8 mouse cellular contexts compared by ENCODE assay signal in the genomic region with DNA sequence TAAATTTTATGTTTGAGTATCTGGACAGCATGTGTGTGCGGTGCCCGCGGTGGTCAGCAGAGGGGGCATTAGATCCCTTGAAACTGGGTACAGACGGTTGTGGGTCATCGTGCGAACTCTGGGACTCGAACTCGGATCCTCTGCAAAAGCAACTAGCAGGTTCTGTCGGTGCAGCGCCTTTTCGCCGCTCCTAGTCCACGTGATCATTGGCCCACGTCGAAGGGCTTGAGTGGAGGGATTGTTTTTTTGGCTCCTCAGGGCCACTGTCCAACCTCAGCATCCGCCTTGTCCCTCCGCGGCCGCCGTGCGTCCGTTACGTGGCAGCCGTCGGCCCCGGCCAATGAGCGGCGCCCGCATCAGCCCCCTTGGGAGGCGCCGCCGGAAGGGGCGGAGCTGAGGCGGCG. TPM values are rescaled to one million over a fixed set of nuclear protein-coding genes. Genes with fewer than 3 reads are reported as not detected.
DNase-seq lines count a peak whose midpoint lies in the region; ATAC-seq lines count a peak whose summit lies in the region.

A gene (plus strand): TSS at position 313 of the 404 bp plus-strand sequence.

- peak; percentile 97 for DNase-seq in CD4-positive, CD25-positive, alpha-beta regulatory T cell, adult 2 months (ENCODE audit: low read depth, low spot score)
- peak; percentile 86 for DNase-seq in fat pad, adult 2 months (ENCODE audit: extremely low read depth, low read depth, low spot score)
- peak; percentile 97 for DNase-seq in kidney, postnatal 10 days
- peak; percentile 95 to 96 for DNase-seq in natural killer cell, adult 2 months (ENCODE audit: low spot score in 2 of 2)

- WGBS in heart, embryonic 13.5 days = under 1% methylated on average over 35 of the region's 35 CpGs
- WGBS in liver, embryonic 12.5 days (ENCODE audit: insufficient replicate concordance) = 1% methylated on average over 29 of the region's 35 CpGs
- under 1% methylated on average over 35 of the region's 35 CpGs for WGBS in stomach, embryonic 15.5 days

- peaks cover 5% of the 10 kb centered on the region; the same call in 1 of the 2 replicates for H3K4me1 ChIP-seq in brown adipose tissue, adult 24 weeks (ENCODE audit: control insufficient read depth, insufficient read depth, insufficient read length, low read length)
- H3K4me1 ChIP-seq in heart, embryonic 13.5 days = peaks cover 27% of the 10 kb centered on the region
- peaks cover 29% of the 10 kb centered on the region for H3K4me1 ChIP-seq in liver, embryonic 12.5 days
- H3K4me1 ChIP-seq in stomach, embryonic 15.5 days = peaks cover 23% of the 10 kb centered on the region

- peak; percentile 91 for ATAC-seq in heart, embryonic 13.5 days (ENCODE audit: extremely low read depth, insufficient number of reproducible peaks, low FRiP score, low TSS enrichment)
- ATAC-seq in liver, embryonic 12.5 days = peak; percentile 93
- peak; percentile 96 for ATAC-seq in stomach, embryonic 15.5 days (ENCODE audit: insufficient read depth, low FRiP score, low read depth)

- H3K4me2 ChIP-seq in heart, embryonic 13.5 days = peak within 1 kb of the TSS; percentile 83
- peak within 1 kb of the TSS; percentile 84 for H3K4me2 ChIP-seq in liver, embryonic 12.5 days
- peak within 1 kb of the TSS; percentile 70 for H3K4me2 ChIP-seq in stomach, embryonic 15.5 days

- H3K4me3 ChIP-seq in brown adipose tissue, adult 24 weeks (ENCODE audit: insufficient read depth, low read depth, low read length) = peak within 1 kb of the TSS; percentile 82
- H3K4me3 ChIP-seq in heart, embryonic 13.5 days = peak within 1 kb of the TSS; percentile 98
- H3K4me3 ChIP-seq in liver, embryonic 12.5 days = peak within 1 kb of the TSS; percentile 83
- H3K4me3 ChIP-seq in stomach, embryonic 15.5 days (replicated peaks) = peak within 1 kb of the TSS; percentile 94

- H3K9me3 ChIP-seq in heart, embryonic 13.5 days = no peaks in the 10 kb centered on the region
- H3K9me3 ChIP-seq in liver, embryonic 12.5 days (replicated peaks) = no peaks in the 10 kb centered on the region
- no peaks in the 10 kb centered on the region for H3K9me3 ChIP-seq in stomach, embryonic 15.5 days

- peak within 1 kb of the TSS; percentile 85 for H3K27ac ChIP-seq in brown adipose tissue, adult 24 weeks (replicated peaks; ENCODE audit: low read depth, low read length)
- peak within 1 kb of the TSS; percentile 90 for H3K27ac ChIP-seq in heart, embryonic 13.5 days (replicated peaks)
- peak within 1 kb of the TSS; percentile 90 for H3K27ac ChIP-seq in liver, embryonic 12.5 days
- peak within 1 kb of the TSS; percentile 91 for H3K27ac ChIP-seq in stomach, embryonic 15.5 days

- H3K27me3 ChIP-seq in heart, embryonic 13.5 days (replicated peaks) = no peaks in the 10 kb centered on the region
- 0 out of 2 replicates have a peak, but pooled peaks cover 8% of the 10 kb centered on the region for H3K27me3 ChIP-seq in liver, embryonic 12.5 days (replicated peaks)
- no peaks in the 10 kb centered on the region for H3K27me3 ChIP-seq in stomach, embryonic 15.5 days (replicated peaks)

- peaks cover 30% of the 10 kb centered on the region for H3K36me3 ChIP-seq in heart, embryonic 13.5 days
- H3K36me3 ChIP-seq in liver, embryonic 12.5 days = peaks cover 32% of the 10 kb centered on the region
- peaks cover 15% of the 10 kb centered on the region for H3K36me3 ChIP-seq in stomach, embryonic 15.5 days

- peak within 1 kb of the TSS; percentile 96 for H3K9ac ChIP-seq in heart, embryonic 13.5 days
- peak within 1 kb of the TSS; percentile 96 for H3K9ac ChIP-seq in liver, embryonic 12.5 days
- H3K9ac ChIP-seq in stomach, embryonic 15.5 days = peak within 1 kb of the TSS; percentile 91

RNA-seq across cellular contexts. Expression of the gene that starts here (rescaled TPM):
- polyA plus RNA-seq in brown adipose tissue, adult 24 weeks (2012; ENCODE audit: insufficient read depth, insufficient read length, missing spikeins) = 330 and 403 TPM in 2 replicates
- polyA plus RNA-seq in heart, embryonic 13.5 days (2015; fragmentation: Nextera tagmentation; extraction: Ambion mirVana) = 396 and 446 TPM in 2 replicates
- 394 and 403 TPM in 2 replicates for polyA plus RNA-seq in liver, embryonic 12.5 days (2016; fragmentation: Nextera tagmentation; extraction: Ambion mirVana)
- 589 and 688 TPM in 2 replicates for polyA plus RNA-seq in stomach, embryonic 15.5 days (2015; fragmentation: Nextera tagmentation; extraction: Ambion mirVana)

Comparison
In these comparisons a context has a peak if more than half of its experiments do, and no peak if none do; other contexts are left out.
1. Peak in every context shown above with its lines: DNase-seq, ATAC-seq, H3K4me3 ChIP-seq and H3K27ac ChIP-seq.